Mouse (Mus musculus): ENCODE data around the gene Impg1.

GRCm38 (mm10) chr9:80315922-80316321 lies 149.4 kb downstream of the Impg1 start:
- TF ChIP-seq CTCF (conservative IDR thresholded peaks at IDR 0.05; ENCODE audit: low read length) (no peak), NANOG (IDR thresholded peaks at IDR 0.05; ENCODE audit: borderline replicate concordance, low read length) (no peak)
